Mouse (Mus musculus) ES-Bruce4 (cell line): ENCODE data around the gene Rph3a.

ENCODE experiments used
- CTCF ChIP-seq: IDR thresholded peaks from one replicate; pipeline ENCODE4 v1.8.1; 2011; ENCODE audit warnings: low read depth, low read length
- POLR2A ChIP-seq: IDR thresholded peaks from one replicate; pipeline ENCODE4 v1.8.1; 2011; ENCODE audit warnings: low read length; ENCODE audit not compliant: insufficient read depth

DNA sequence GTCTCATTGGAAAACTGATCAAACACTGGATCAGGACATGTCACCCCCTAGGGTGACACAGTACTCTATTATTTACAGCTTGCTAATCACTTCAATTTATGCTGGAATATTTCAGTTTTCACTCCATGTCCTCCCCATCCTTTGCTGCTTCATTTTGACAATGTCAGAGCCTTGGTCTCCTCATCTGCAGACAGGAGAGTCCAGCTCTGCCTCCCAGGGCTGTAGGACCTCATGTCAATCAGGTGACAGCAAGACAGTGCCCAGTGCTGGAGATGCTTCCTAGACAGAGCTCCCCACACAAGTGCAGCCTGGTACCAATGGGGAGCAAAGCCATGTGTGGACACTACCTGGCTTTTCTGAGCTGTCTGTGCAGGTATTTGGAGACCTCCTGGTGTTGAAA lies 111.2 kb downstream of the Rph3a start:
- TF ChIP-seq CTCF, result no peak
- no peak for TF ChIP-seq POLR2A
